Mouse (Mus musculus) mammary gland, adult 2 months (tissue): ENCODE measurements around the gene Nfxl1. TPM values are rescaled to one million over a fixed set of nuclear protein-coding genes. Genes with fewer than 3 reads are reported as not detected.

Source experiments
- polyA plus RNA-seq: library from polyadenylated mRNA; depleted of rRNA; stranded (reverse); fragments of >200 nt; gene quantifications from 2 replicates; pipeline ENCODE4 v1.2.3, GENCODE M21; 2012; ENCODE audit warnings: low replicate concordance; rRNA removed

Nfxl1 gene
- polyA plus RNA-seq, result 3.9 and 6.5 TPM in 2 replicates

GRCm38 (mm10) chr5:72559544-72560049 lies at the start of gene Nfxl1:
Nfxl1 (minus strand) TSS chr5:72559684.

GRCm38 (mm10) chr5:72587192-72587681 lies 27.8 kb upstream of the Nfxl1 start, which contains the start of gene Gm5868:
Gm5868 (minus strand) TSS chr5:72587551.

GRCm38 (mm10) chr5:72580970-72581332 lies 21.5 kb upstream of the Nfxl1 start, which contains the start of gene Zar1:
Zar1 (minus strand) TSS chr5:72581254.

GRCm38 (mm10) chr5:72503531-72504523 lies 55.7 kb downstream of the Nfxl1 start, which contains the start of gene Corin:
Corin (minus strand) TSS chr5:72504473.

Other genes with a start within 250 kb of the Nfxl1 start
- gene Corin, start 55.2 kb downstream of the Nfxl1 start, polyA plus RNA-seq, result not detected in 2 replicates
- not detected in 2 replicates for gene Zar1, start 21.6 kb upstream of the Nfxl1 start, polyA plus RNA-seq
- gene Gm5868, start 27.9 kb upstream of the Nfxl1 start, polyA plus RNA-seq, result not detected in 2 replicates
- gene Cnga1, start 84.6 kb upstream of the Nfxl1 start, polyA plus RNA-seq, result 0.07 TPM in 2 replicates
- 0.95 and 1.2 TPM in 2 replicates for gene Nipal1, start 88.1 kb upstream of the Nfxl1 start, polyA plus RNA-seq
- gene Txk, start 193.1 kb upstream of the Nfxl1 start, polyA plus RNA-seq, result 2.1 and 2.9 TPM in 2 replicates